In genomic region chr16:43573181-43573833, GRCm38 (mm10) we compare ENCODE assay signal across 8 mouse cellular contexts.
DNase-seq lines count a peak whose midpoint lies in the region; ATAC-seq lines count a peak whose summit lies in the region.
"Had no signal": no experiment of that assay in that cellular context is flagged by ENCODE, and none has a peak within 500 bp of the region (broad histone marks: within the 10 kb centered on the region; RNA-seq: fewer than 3 reads in every experiment).

No protein-coding gene starts in this region.

- H3K4me2 ChIP-seq in embryonic facial prominence, embryonic 11.5 days (ENCODE audit: low read depth, low read length) = no peak overlapping the region
- H3K4me2 ChIP-seq in hindbrain, embryonic 14.5 days (replicated peaks) = no peak overlapping the region
- H3K4me2 ChIP-seq in stomach, embryonic 16.5 days (ENCODE audit: low read depth, low read length) = no peak overlapping the region

- no peak for ATAC-seq in embryonic facial prominence, embryonic 11.5 days (replicated peaks; ENCODE audit: insufficient number of reproducible peaks, low FRiP score, low TSS enrichment, low read depth)
- ATAC-seq in hindbrain, embryonic 14.5 days (ENCODE audit: low FRiP score) = no peak
- ATAC-seq in stomach, embryonic 16.5 days (ENCODE audit: insufficient read depth, low FRiP score) = 0 out of 2 replicates have a peak, but pooled peaks have one; percentile 1

- no peaks in the 10 kb centered on the region for H3K36me3 ChIP-seq in embryonic facial prominence, embryonic 11.5 days (replicated peaks; ENCODE audit: control insufficient read depth, insufficient read depth, low read depth, low read length)
- peaks cover 14% of the 10 kb centered on the region; the same call in 1 of the 2 replicates for H3K36me3 ChIP-seq in hindbrain, embryonic 14.5 days (replicated peaks; ENCODE audit: control insufficient read depth, insufficient read depth)
- no peaks in the 10 kb centered on the region for H3K36me3 ChIP-seq in stomach, embryonic 16.5 days (ENCODE audit: control insufficient read depth, insufficient read depth, low read length)

- H3K4me1 ChIP-seq in embryonic facial prominence, embryonic 11.5 days (ENCODE audit: control insufficient read depth, insufficient read depth, low read length) = peaks cover 3% of the 10 kb centered on the region; the same call in 1 of the 2 replicates
- H3K4me1 ChIP-seq in hindbrain, embryonic 14.5 days (replicated peaks; ENCODE audit: control insufficient read depth, insufficient read depth, low read length) = peaks cover 25% of the 10 kb centered on the region
- peaks cover 15% of the 10 kb centered on the region for H3K4me1 ChIP-seq in stomach, embryonic 16.5 days (ENCODE audit: control insufficient read depth, insufficient read depth, low read length)

- 54% methylated on average over 14 of the region's 14 CpGs for WGBS in embryonic facial prominence, embryonic 11.5 days
- WGBS in hindbrain, embryonic 14.5 days = 31% methylated on average over 14 of the region's 14 CpGs
- 52% methylated on average over 14 of the region's 14 CpGs for WGBS in stomach, embryonic 16.5 days

- no peak overlapping the region for H3K27ac ChIP-seq in embryonic facial prominence, embryonic 11.5 days (replicated peaks; ENCODE audit: low read depth, low read length)
- H3K27ac ChIP-seq in hindbrain, embryonic 14.5 days = peak overlapping the region; percentile 71
- peak overlapping the region; percentile 62 for H3K27ac ChIP-seq in stomach, embryonic 16.5 days (ENCODE audit: low read length)

- H3K9me3 ChIP-seq in embryonic facial prominence, embryonic 11.5 days (replicated peaks; ENCODE audit: control insufficient read depth, low read length) = no peaks in the 10 kb centered on the region
- no peaks in the 10 kb centered on the region for H3K9me3 ChIP-seq in hindbrain, embryonic 14.5 days (ENCODE audit: control insufficient read depth, low read length)
- no peaks in the 10 kb centered on the region for H3K9me3 ChIP-seq in stomach, embryonic 16.5 days (replicated peaks; ENCODE audit: control insufficient read depth, low read length)

- H3K9ac ChIP-seq in embryonic facial prominence, embryonic 11.5 days (replicated peaks; ENCODE audit: low read length) = no peak overlapping the region
- H3K9ac ChIP-seq in hindbrain, embryonic 14.5 days = peak overlapping the region; percentile 16; the same call in 1 of the 2 replicates
- no peak overlapping the region for H3K9ac ChIP-seq in stomach, embryonic 16.5 days (ENCODE audit: low read length)

- peak; percentile 60 for DNase-seq in thymus, postnatal 0 days (ENCODE audit: low spot score)
- DNase-seq in thymus, adult 18-20 months = no peak
- peak; percentile 21 for DNase-seq in embryonic facial prominence, embryonic 11.5 days (ENCODE audit: low spot score)
- DNase-seq in hindbrain, embryonic 14.5 days (ENCODE audit: low spot score) = no peak
- DNase-seq in MN1 (ENCODE audit: low spot score) = no peak
- DNase-seq in spleen, postnatal 4 days (ENCODE audit: low spot score in 2 of 2) = no peak

- no peak overlapping the region for H3K4me3 ChIP-seq in embryonic facial prominence, embryonic 11.5 days (ENCODE audit: low read depth, low read length)
- no peak overlapping the region for H3K4me3 ChIP-seq in hindbrain, embryonic 14.5 days (replicated peaks; ENCODE audit: low read length)
- no peak overlapping the region for H3K4me3 ChIP-seq in stomach, embryonic 16.5 days (replicated peaks; ENCODE audit: low read length)
- H3K4me3 ChIP-seq: erythroblast, embryonic 14.5 days had no signal

- no peaks in the 10 kb centered on the region for H3K27me3 ChIP-seq in embryonic facial prominence, embryonic 11.5 days (ENCODE audit: control insufficient read depth, insufficient read depth, low read length)
- no peaks in the 10 kb centered on the region for H3K27me3 ChIP-seq in hindbrain, embryonic 14.5 days (ENCODE audit: control insufficient read depth, insufficient read depth, low read length)
- no peaks in the 10 kb centered on the region for H3K27me3 ChIP-seq in stomach, embryonic 16.5 days (ENCODE audit: control insufficient read depth, insufficient read depth, low read length)

Comparison
In these comparisons a context has a peak if more than half of its experiments do, and no peak if none do; other contexts are left out.
1. DNase-seq: peak in thymus, postnatal 0 days (single experiment) and embryonic facial prominence, embryonic 11.5 days (single experiment); none in thymus, adult 18-20 months (0 of 2), hindbrain, embryonic 14.5 days (single experiment), MN1 (single experiment) and spleen, postnatal 4 days (0 of 2).